Mouse (Mus musculus): ENCODE measurements around the gene Ttc33. TPM values are rescaled to one million over a fixed set of nuclear protein-coding genes. Genes with fewer than 3 reads are reported as not detected.
A peak's percentile ranks its signal among the peaks of the same experiment; 100 is the strongest.

Gene Ttc33
- polyA plus RNA-seq, 1 experiment from 2014 or later: 49.3 TPM

- H3K9ac ChIP-seq (ENCODE audit: low read length): peak overlapping the region; percentile 91
- no peaks in the 10 kb centered on the region for H3K9me3 ChIP-seq (ENCODE audit: control insufficient read depth, low read length)
- peaks cover 6% of the 10 kb centered on the region; the same call in 1 of the 2 replicates for H3K4me1 ChIP-seq (ENCODE audit: control insufficient read depth, insufficient read depth, low read length)
- H3K27ac ChIP-seq (ENCODE audit: low read depth, low read length): peak overlapping the region; percentile 91
- H3K4me3 ChIP-seq (ENCODE audit: low read depth, low read length): peak overlapping the region; percentile 85
- no peaks in the 10 kb centered on the region for H3K27me3 ChIP-seq (ENCODE audit: control insufficient read depth, insufficient read depth, low read length)
- no peaks in the 10 kb centered on the region for H3K36me3 ChIP-seq (ENCODE audit: control insufficient read depth, insufficient read depth, low read length)
- DNase-seq (ENCODE audit: low spot score) (peak; percentile 82), ATAC-seq (ENCODE audit: insufficient read depth, low FRiP score, low TSS enrichment) (peak; percentile 91)
- H3K4me2 ChIP-seq (ENCODE audit: low read depth): peak overlapping the region; percentile 42
- WGBS: 1% methylated on average over 48 of the region's 61 CpGs
These were observed 41.1 kb upstream of the Ttc33 start for GRCm38 (mm10) chr15:5144021-5144778.

GRCm38 (mm10) chr15:5145196-5145945, 40.0 kb upstream of the Ttc33 start:
- Histone ChIP-seq H3K4me1 (ENCODE audit: control insufficient read depth, insufficient read depth, low read length) (peaks cover 7% of the 10 kb centered on the region; the same call in 1 of the 2 replicates), H3K9ac (ENCODE audit: low read length) (no peak overlapping the region), H3K27me3 (ENCODE audit: control insufficient read depth, insufficient read depth, low read length) (no peaks in the 10 kb centered on the region), H3K4me3 (ENCODE audit: low read depth, low read length) (peak overlapping the region; percentile 85; the same call in 1 of the 2 replicates), H3K36me3 (ENCODE audit: control insufficient read depth, insufficient read depth, low read length) (no peaks in the 10 kb centered on the region), H3K27ac (ENCODE audit: low read depth, low read length) (no peak overlapping the region), H3K4me2 (ENCODE audit: low read depth) (peak overlapping the region; percentile 42), H3K9me3 (ENCODE audit: control insufficient read depth, low read length) (no peaks in the 10 kb centered on the region)
- WGBS: 51% methylated on average over 9 of the region's 9 CpGs
- DNase-seq (ENCODE audit: low spot score): no peak
- no peak for ATAC-seq (ENCODE audit: insufficient read depth, low FRiP score, low TSS enrichment)

DNA sequence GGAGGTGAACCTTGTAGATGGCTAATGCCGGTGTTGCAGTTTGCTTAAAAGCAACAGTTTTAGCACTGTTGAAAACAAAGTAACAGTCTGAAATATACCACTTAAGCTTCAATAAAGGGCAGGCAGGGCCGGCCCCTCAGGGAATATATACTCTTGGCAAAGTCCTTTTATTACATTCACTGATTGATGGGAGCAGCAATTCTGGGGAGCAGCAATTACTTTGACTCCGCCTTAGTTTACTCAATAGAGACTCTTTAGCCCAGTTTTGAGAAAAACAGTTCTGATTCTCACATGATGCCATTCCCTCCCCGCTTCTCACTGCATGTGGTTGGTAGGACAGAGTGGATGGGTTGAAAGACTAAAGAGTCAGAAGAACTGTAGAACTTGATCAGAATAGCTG, 36.1 kb upstream of the Ttc33 start:
- no peak for DNase-seq (ENCODE audit: low spot score)
- H3K4me3 ChIP-seq (ENCODE audit: low read depth, low read length): no peak overlapping the region
- H3K27me3 ChIP-seq (ENCODE audit: control insufficient read depth, insufficient read depth, low read length): no peaks in the 10 kb centered on the region
- ATAC-seq (ENCODE audit: insufficient read depth, low FRiP score, low TSS enrichment): no peak
- no peak overlapping the region for H3K4me2 ChIP-seq (ENCODE audit: low read depth)
- H3K27ac ChIP-seq (ENCODE audit: low read depth, low read length): no peak overlapping the region
- H3K4me1 ChIP-seq (ENCODE audit: control insufficient read depth, insufficient read depth, low read length): peaks cover 7% of the 10 kb centered on the region; the same call in 1 of the 2 replicates
- no peak overlapping the region for H3K9ac ChIP-seq (ENCODE audit: low read length)
- no peaks in the 10 kb centered on the region for H3K36me3 ChIP-seq (ENCODE audit: control insufficient read depth, insufficient read depth, low read length)
- WGBS: 39% methylated on average over 4 of the region's 4 CpGs
- no peaks in the 10 kb centered on the region for H3K9me3 ChIP-seq (ENCODE audit: control insufficient read depth, low read length)

DNA sequence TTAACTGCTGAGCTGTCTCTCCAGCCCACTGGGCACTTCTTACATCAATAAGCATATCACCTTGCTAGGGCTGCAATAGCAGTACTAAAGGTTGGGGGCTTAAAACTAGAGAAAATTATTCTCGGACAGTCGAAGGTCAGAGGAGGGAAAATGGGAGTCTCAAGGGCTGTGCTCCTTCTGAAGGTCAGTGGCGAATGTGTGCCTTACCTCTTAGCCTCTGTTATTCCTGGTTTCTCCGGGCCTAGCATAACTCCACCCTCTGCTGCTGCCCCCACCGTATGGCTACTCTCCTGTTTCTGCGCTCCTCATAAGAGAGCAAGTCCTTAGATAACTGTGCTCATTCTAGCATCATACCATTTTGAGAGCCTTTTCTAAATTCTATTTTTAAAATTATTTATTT, 33.2 kb upstream of the Ttc33 start:
- H3K9me3 ChIP-seq (ENCODE audit: control insufficient read depth, low read length): no peaks in the 10 kb centered on the region
- H3K27me3 ChIP-seq (ENCODE audit: control insufficient read depth, insufficient read depth, low read length): no peaks in the 10 kb centered on the region
- no peak overlapping the region for H3K4me2 ChIP-seq (ENCODE audit: low read depth)
- H3K4me3 ChIP-seq (ENCODE audit: low read depth, low read length): no peak overlapping the region
- no peak for DNase-seq (ENCODE audit: low spot score)
- no peak overlapping the region for H3K27ac ChIP-seq (ENCODE audit: low read depth, low read length)
- ATAC-seq (ENCODE audit: insufficient read depth, low FRiP score, low TSS enrichment): no peak
- H3K9ac ChIP-seq (ENCODE audit: low read length): no peak overlapping the region
- 95% methylated on average over 6 of the region's 6 CpGs for WGBS
- H3K4me1 ChIP-seq (ENCODE audit: control insufficient read depth, insufficient read depth, low read length): peaks cover 4% of the 10 kb centered on the region; the same call in 1 of the 2 replicates
- H3K36me3 ChIP-seq (ENCODE audit: control insufficient read depth, insufficient read depth, low read length): no peaks in the 10 kb centered on the region

GRCm38 (mm10) chr15:5154621-5155020, 30.7 kb upstream of the Ttc33 start:
- Histone ChIP-seq H3K9me3 (ENCODE audit: control insufficient read depth, low read length) (no peaks in the 10 kb centered on the region), H3K27me3 (ENCODE audit: control insufficient read depth, insufficient read depth, low read length) (no peaks in the 10 kb centered on the region), H3K9ac (ENCODE audit: low read length) (no peak overlapping the region), H3K4me3 (ENCODE audit: low read depth, low read length) (no peak overlapping the region), H3K4me1 (ENCODE audit: control insufficient read depth, insufficient read depth, low read length) (no peaks in the 10 kb centered on the region), H3K36me3 (ENCODE audit: control insufficient read depth, insufficient read depth, low read length) (no peaks in the 10 kb centered on the region), H3K4me2 (ENCODE audit: low read depth) (no peak overlapping the region), H3K27ac (ENCODE audit: low read depth, low read length) (no peak overlapping the region)
- WGBS: 89% methylated on average over 9 of the region's 9 CpGs
- ATAC-seq (ENCODE audit: insufficient read depth, low FRiP score, low TSS enrichment): no peak
- no peak for DNase-seq (ENCODE audit: low spot score)

DNA sequence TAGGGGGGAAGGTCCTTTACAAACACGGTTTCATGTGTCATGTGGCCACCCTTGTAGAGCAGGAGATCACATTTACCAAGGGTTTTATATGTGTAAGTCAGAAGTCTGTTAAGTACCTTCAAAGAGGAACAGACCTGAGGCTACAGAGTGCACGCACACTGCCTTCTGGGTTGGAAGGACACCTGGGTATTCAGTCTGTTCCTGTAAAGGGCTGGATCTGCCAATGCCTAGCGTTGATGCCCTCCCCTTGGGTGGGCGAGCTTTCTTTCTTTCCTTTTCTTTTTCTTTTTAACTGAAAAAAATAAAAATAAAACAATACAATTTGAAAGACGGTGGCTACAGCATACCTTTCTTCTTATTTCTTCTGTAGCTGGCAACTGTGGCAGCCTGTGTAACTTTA, 30.2 kb upstream of the Ttc33 start:
- no peak overlapping the region for H3K9ac ChIP-seq (ENCODE audit: low read length)
- 76% methylated on average over 5 of the region's 5 CpGs for WGBS
- no peak for DNase-seq (ENCODE audit: low spot score)
- H3K4me2 ChIP-seq (ENCODE audit: low read depth): no peak overlapping the region
- H3K36me3 ChIP-seq (ENCODE audit: control insufficient read depth, insufficient read depth, low read length): no peaks in the 10 kb centered on the region
- H3K4me1 ChIP-seq (ENCODE audit: control insufficient read depth, insufficient read depth, low read length): no peaks in the 10 kb centered on the region
- H3K27ac ChIP-seq (ENCODE audit: low read depth, low read length): no peak overlapping the region
- no peak for ATAC-seq (ENCODE audit: insufficient read depth, low FRiP score, low TSS enrichment)
- no peaks in the 10 kb centered on the region for H3K9me3 ChIP-seq (ENCODE audit: control insufficient read depth, low read length)
- H3K27me3 ChIP-seq (ENCODE audit: control insufficient read depth, insufficient read depth, low read length): no peaks in the 10 kb centered on the region
- no peak overlapping the region for H3K4me3 ChIP-seq (ENCODE audit: low read depth, low read length)

GRCm38 (mm10) chr15:5156355-5156754, 29.0 kb upstream of the Ttc33 start:
- Histone ChIP-seq H3K4me3 (ENCODE audit: low read depth, low read length) (no peak overlapping the region), H3K27me3 (ENCODE audit: control insufficient read depth, insufficient read depth, low read length) (no peaks in the 10 kb centered on the region), H3K4me1 (ENCODE audit: control insufficient read depth, insufficient read depth, low read length) (no peaks in the 10 kb centered on the region), H3K36me3 (ENCODE audit: control insufficient read depth, insufficient read depth, low read length) (no peaks in the 10 kb centered on the region), H3K9ac (ENCODE audit: low read length) (no peak overlapping the region), H3K4me2 (ENCODE audit: low read depth) (no peak overlapping the region), H3K9me3 (ENCODE audit: control insufficient read depth, low read length) (no peaks in the 10 kb centered on the region), H3K27ac (ENCODE audit: low read depth, low read length) (no peak overlapping the region)
- 97% methylated on average over 4 of the region's 4 CpGs for WGBS
- ATAC-seq (ENCODE audit: insufficient read depth, low FRiP score, low TSS enrichment) (no peak), DNase-seq (ENCODE audit: low spot score) (no peak)

GRCm38 (mm10) chr15:5157386-5157785, 27.9 kb upstream of the Ttc33 start:
- Histone ChIP-seq H3K4me3 (ENCODE audit: low read depth, low read length) (no peak overlapping the region), H3K4me1 (ENCODE audit: control insufficient read depth, insufficient read depth, low read length) (no peaks in the 10 kb centered on the region), H3K9me3 (ENCODE audit: control insufficient read depth, low read length) (no peaks in the 10 kb centered on the region), H3K27me3 (ENCODE audit: control insufficient read depth, insufficient read depth, low read length) (no peaks in the 10 kb centered on the region), H3K27ac (ENCODE audit: low read depth, low read length) (no peak overlapping the region), H3K4me2 (ENCODE audit: low read depth) (no peak overlapping the region), H3K9ac (ENCODE audit: low read length) (no peak overlapping the region), H3K36me3 (ENCODE audit: control insufficient read depth, insufficient read depth, low read length) (no peaks in the 10 kb centered on the region)
- ATAC-seq (ENCODE audit: insufficient read depth, low FRiP score, low TSS enrichment) (no peak), DNase-seq (ENCODE audit: low spot score) (no peak)
- WGBS: 65% methylated on average over 1 of the region's 1 CpGs

DNA sequence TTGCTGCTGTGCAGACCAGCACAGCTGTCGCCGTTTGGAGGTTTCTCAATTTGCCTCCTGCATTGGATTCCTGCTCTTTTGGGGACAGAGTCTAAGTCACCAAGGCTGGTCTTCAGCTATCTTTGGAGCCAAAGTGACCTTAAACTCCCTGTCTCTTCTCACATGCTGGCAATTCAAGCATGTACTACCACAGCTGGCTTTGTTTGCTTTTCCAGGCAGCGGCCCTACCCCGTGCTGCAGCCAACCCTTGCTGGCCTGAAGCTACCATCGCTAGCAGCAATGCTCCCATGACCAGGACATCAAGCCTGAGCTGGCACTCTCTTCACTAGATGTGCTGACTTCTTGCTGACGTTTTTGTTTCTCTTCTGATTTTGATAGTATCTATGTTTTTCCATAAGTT, 26.5 kb upstream of the Ttc33 start:
- Histone ChIP-seq H3K9ac (ENCODE audit: low read length) (no peak overlapping the region), H3K36me3 (ENCODE audit: control insufficient read depth, insufficient read depth, low read length) (no peaks in the 10 kb centered on the region), H3K4me1 (ENCODE audit: control insufficient read depth, insufficient read depth, low read length) (no peaks in the 10 kb centered on the region), H3K27me3 (ENCODE audit: control insufficient read depth, insufficient read depth, low read length) (no peaks in the 10 kb centered on the region), H3K27ac (ENCODE audit: low read depth, low read length) (no peak overlapping the region), H3K4me2 (ENCODE audit: low read depth) (no peak overlapping the region), H3K4me3 (ENCODE audit: low read depth, low read length) (no peak overlapping the region), H3K9me3 (ENCODE audit: control insufficient read depth, low read length) (no peaks in the 10 kb centered on the region)
- WGBS: 68% methylated on average over 6 of the region's 6 CpGs
- DNase-seq (ENCODE audit: low spot score): no peak
- ATAC-seq (ENCODE audit: insufficient read depth, low FRiP score, low TSS enrichment): no peak
